Mouse (Mus musculus) liver, postnatal 0 days (tissue): ENCODE measurements around the gene Bmp5.

Source experiments
- CTCF ChIP-seq: sonication (generic); IDR thresholded peaks from 2 replicates; pipeline ENCODE4 v1.5.1; 2016; ENCODE audit warnings: antibody characterized with exemption, low read depth
- EP300 ChIP-seq: IDR thresholded peaks from 2 replicates; pipeline ENCODE4 v1.6.1; 2016; ENCODE audit warnings: antibody characterized with exemption, low read depth, mild to moderate bottlenecking

DNA sequence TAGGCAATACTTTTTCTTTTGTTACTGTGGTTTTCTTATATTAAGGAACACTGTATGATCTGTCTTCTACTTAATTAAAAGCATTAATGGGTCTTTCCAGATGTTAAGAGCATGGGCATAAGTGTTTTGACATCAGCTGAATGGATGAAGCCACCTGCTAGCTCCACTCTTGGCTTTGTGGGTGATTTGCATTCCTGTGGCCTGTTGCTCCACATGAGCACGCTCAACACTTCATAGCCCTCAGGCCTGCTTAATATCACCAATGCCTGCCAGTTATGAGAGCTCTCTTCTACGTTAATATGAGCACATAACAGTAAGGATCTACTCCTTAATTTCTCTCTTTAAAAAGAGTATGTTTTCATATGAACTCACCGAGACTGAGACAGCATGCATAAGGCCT, 169.5 kb downstream of the Bmp5 start:
- TF ChIP-seq CTCF (no peak), EP300 (no peak)
